Mouse (Mus musculus): Measurements from ENCODE around the gene Arl5b.

DNA sequence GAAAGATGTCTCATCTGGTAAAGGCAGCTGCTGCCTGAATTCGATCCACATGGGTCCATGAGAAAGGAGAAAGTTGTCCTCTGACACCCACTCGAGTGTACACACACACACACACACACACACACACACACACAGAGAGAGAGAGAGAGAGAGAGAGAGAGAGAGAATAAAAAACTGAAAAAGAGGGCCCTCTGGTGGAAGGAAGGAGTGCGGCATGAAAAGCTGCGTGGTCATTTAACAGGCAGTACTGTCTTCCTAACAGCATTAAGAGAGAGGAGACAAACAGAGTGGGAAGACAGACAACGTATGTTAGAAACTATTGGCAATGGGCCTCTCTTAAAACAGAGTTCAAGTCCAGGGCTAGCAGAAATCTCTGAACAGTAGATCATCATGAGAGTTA lies 8.9 kb upstream of the Arl5b start:
- TF ChIP-seq CTCF (IDR thresholded peaks at IDR 0.05; ENCODE audit: low read depth) (peak; percentile 66), EP300 (optimal IDR thresholded peaks at IDR 0.05) (no peak)
